Mouse (Mus musculus): ENCODE measurements around the gene Rnf217. TPM values are rescaled to one million over a fixed set of nuclear protein-coding genes. Genes with fewer than 3 reads are reported as not detected.

The Rnf217 gene
- polyA plus RNA-seq, 1 experiment = 0.46 TPM

DNA sequence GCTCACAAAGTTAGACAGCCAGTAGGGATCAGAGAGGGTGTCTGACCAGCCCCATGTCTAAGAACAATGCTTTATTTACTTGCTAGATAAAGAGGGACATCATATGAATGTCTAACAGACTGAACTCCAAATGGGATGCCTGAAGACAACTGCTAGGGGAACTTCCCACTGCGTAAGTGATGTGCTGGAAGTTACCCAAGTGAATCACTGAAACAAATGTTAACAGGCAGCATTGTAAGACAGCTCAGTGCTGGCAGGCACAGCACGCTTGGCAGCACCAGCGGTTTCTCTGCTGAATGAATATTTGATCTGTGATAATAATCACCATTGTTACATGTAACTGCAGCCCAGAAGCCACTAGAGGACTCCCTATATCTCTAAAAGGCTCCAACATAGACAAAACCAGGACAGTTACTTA lies 104.8 kb downstream of the Rnf217 start:
- DNase-seq (ENCODE audit: low read depth, low spot score) = no peak
- 58% methylated on average over 3 of the region's 3 CpGs for WGBS

DNA sequence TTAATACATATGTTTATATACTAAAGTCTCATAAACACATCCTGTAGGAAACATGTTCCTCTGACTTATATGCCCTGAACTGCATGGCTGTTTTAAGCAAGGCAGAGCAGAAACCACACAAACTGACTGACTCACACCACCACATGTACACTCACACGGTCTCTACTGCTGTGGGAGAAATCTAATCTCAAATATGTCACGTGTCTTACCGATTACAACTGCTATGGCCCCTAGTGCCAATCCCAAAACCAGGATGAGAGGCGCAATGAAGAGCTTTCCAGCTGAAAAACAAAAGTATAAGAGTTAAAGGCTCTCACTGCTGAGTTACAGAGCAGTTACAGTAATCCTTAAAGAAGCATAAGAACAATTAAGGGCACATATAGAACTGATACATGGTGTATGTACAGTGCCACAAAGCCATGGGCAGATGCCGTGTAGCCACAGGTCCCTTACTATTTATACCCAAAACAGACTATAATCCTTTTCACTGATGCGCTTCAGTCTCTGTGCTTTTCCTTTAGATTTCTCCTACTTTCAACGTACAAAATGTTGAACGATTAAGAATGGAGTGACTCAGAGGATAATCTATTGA lies 105.3 kb downstream of the Rnf217 start:
- DNase-seq (ENCODE audit: low read depth, low spot score) = no peak
- 80% methylated on average over 8 of the region's 8 CpGs for WGBS

DNA sequence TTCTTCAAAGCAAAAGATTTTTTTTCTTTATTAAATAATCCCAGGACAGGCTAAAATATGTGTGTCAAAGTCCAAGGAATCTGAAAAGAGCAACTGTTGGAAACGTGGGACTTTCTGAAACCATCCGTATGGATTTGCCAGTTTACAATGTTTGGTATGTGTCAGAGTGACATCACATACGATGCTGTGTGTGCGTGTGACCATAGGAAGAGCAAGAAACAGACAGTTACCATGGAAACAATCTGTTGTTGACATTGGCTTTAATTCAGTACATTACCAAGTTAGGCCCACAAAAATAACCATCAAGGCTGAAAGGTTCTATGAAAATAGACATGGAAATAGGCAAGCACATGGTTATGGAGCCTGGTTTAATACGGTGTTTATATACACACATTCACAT lies 107.3 kb downstream of the Rnf217 start:
- 60% methylated on average over 5 of the region's 5 CpGs for WGBS
- DNase-seq (ENCODE audit: low read depth, low spot score) = no peak

DNA sequence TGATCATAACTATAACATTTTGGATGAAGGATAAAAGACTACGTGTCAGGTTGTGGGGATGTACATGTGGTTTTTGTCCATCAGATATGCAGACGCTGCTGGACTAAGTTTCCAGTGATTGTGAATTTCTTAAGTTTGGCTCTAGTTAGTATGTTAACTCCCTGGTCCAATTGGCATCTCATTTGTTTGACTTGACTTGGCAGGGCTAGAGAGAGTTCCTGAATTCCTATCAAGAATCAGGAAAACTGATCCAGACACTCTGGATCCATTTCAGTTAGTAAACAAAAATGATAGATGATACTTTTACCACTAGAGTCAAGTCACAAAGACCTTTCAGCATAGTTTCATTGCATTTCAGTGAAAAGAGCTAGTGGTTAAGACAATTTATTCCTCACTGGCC lies 112.1 kb downstream of the Rnf217 start:
- 86% methylated on average over 2 of the region's 2 CpGs for WGBS
- no peak for DNase-seq (ENCODE audit: low read depth, low spot score)

DNA sequence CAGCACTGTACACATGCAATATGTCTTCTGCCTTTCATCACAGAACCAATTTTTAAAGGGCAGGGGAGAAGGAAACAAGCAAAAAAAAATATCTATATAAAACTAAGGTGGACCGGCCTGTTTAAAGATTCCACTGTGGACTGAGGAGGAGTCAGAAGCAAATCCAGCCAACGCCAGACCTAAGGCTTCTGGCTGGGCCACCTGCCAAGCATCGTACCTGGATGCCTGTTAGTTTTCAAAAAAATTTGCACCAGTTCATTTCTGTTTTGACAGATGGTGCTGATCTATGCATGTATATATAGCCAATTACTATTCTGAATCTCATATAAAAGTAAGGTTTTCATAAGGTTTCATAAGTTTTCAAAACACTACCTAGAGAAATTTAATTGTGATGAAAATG lies 113.2 kb downstream of the Rnf217 start:
- WGBS = 61% methylated on average over 3 of the region's 3 CpGs

DNA sequence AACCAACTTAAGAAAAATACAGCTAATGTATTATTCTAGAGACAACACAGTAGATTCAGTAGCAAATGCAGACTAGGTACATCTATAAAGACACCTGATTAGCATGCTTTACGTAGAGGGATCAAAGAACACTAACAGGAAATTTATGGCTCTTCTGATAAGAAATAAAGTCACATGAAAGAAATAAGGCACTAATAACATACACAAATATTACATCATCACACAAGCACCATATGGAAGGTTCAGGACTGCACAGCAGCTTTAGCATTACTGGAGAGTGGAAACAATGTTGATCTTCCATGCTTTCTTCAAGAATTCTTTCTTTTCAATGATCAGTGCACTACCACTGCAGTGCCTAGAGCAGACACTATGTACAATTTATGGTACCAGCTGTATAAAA lies 114.7 kb downstream of the Rnf217 start:
- DNase-seq (ENCODE audit: low read depth, low spot score) = no peak
- 76% methylated on average over 1 of the region's 1 CpGs for WGBS

More for the DNA sequence above, 113.2 kb downstream of the Rnf217 start:
- DNase-seq (ENCODE audit: low read depth, low spot score) = no peak

DNA sequence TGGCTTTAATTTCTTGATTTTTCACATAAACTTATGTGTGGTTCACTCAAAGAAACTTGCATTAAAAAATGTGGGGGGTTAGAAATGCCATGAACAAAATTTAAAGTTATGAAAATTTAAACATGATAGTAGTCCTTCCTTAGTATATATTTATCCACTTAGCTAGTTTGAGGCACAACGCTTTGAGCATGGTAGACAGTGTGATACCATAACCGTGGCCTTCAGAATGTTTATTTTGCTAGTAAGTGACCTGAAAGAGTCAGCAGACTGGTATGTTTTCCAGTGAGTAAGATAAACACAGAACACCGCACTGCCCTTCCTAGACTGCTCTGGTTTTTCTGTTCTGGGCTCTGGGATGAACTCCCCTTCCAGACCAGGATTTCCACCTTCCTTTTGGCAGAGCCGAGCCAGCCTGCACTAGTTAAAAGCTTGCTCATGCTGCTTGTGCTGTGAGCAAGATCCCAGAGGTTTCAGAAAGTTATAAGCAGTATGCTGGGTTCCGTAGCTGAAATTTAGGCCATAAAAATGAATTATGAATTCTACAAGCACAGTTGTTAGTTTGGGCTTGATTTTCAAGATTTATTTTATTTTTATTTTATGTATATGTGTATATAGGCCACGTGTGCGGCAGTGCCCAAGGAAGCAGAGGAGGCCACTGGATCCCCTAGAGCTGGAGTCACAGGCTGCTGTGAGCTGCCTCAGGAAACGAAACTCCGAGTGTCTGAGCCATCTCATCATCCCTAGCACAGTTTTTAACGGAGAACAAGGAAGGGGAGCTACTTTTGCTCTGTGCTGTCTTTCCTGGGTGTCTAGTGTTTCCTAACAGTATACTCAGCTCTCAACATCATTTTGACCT lies 141.7 kb downstream of the Rnf217 start:
- DNase-seq (ENCODE audit: low read depth, low spot score) = no peak
- 37% methylated on average over 10 of the region's 10 CpGs for WGBS

DNA sequence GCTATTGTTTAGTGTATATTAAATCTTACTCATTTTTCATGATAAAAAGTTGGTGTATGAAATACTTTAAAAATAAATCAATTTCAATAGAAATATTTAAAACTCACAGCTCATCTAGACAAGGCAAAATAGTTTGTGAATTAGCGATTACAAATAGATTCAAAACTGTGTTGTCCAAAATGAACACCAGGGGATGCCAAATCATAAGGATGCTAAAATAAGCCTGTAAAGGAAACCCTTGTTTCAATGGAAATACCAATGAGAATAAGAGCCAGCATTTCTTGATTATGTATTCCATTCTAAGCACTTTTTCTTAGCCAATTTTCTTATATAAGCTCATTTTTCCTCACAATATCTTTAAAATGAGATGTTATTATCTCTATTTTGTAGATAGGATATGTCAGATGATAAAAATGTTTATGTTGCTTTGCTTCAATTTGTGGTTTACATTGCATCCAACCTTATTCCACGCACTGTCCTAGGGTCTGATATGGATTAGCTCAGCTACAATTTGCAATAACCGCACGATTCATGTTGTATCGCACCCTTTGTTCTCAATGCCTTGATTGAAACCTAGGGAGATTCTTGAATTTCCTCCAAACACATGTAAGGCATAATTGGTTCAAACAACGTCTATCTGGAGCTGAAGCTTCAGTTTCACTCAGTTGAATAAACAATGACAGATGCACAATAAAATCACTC lies 143.0 kb downstream of the Rnf217 start:
- 74% methylated on average over 6 of the region's 6 CpGs for WGBS
- DNase-seq (ENCODE audit: low read depth, low spot score) = no peak

DNA sequence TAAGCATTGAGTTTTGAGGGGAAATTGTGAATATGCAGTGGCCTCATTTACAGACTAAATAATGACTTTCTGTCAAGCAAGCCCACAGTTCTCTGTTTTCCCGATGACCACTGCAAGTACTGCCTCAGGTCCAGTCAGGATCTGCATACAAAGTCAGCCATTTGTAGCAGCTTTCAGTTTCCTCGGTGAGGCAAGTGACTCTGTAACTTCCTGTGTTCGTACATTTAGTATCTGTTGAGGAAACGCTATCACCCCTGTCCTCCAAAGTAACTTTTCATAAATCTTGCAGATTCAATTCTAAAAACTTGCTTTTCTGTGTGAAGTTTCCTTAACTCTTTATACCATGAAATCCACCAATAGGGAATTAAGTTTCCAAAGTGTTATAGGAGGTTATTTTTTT lies 143.6 kb downstream of the Rnf217 start:
- WGBS = 58% methylated on average over 4 of the region's 4 CpGs
- no peak for DNase-seq (ENCODE audit: low read depth, low spot score)

DNA sequence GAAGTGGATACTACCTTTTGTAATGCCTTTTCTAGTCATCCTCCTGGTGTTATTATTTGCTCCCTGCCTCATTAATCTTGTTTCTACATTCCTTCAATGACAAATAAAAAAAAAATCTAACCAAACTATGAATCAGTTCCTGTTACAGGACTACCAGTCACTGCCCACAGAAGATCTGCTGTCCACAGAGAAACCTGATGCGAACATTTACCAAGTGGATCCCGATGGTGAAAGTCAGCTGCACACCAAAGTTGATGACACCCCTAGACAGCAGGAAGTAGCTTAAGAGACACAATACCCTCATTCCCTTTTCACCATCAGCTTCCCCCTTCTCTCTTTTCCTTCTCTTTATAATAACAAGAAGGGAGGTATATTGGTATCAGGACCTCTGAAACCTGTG lies 145.9 kb downstream of the Rnf217 start:
- WGBS = 89% methylated on average over 2 of the region's 2 CpGs
- no peak for DNase-seq (ENCODE audit: low read depth, low spot score)

DNA sequence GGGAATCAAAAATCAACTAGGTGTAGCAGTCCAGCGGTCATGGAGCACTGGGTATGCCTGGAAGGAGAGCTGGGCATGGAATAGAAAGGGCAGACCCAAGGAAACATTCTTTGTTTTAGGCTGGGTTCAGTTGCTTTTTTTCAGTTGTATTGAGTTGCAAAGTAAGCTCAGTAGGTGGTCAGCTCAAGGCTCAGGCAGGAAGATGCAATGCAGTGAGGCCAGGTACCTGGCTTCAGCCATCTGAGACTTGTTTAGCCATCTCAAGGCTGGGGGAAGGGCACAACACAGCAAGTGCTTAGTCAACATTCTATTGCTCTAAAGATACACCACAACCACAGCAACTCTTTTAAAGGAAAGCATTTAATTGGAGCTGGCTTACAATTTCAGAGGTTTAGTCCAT lies 152.2 kb downstream of the Rnf217 start:
- 69% methylated on average over 1 of the region's 1 CpGs for WGBS
- no peak for DNase-seq (ENCODE audit: low read depth, low spot score)

DNA sequence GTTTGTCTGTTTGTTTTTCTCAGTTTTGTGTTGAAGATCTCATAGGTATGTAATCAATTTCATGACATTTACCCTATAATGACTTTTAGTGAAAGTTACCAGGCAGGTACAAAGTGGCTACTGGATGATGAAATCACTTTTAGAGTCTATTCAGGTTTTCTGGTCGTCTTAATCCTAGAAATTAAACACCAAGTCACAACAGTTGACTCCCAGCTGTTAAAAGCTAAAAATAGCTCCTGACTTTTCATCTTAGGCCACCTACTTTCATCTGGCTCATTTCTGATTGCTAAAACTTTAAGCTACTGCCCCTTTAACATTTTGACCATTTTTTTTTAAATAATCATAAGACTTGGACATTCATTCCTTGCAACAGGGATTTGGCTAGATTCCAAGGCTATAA lies 161.9 kb downstream of the Rnf217 start:
- WGBS = 14% methylated on average over 1 of the region's 1 CpGs
- no peak for DNase-seq (ENCODE audit: low read depth, low spot score)

DNA sequence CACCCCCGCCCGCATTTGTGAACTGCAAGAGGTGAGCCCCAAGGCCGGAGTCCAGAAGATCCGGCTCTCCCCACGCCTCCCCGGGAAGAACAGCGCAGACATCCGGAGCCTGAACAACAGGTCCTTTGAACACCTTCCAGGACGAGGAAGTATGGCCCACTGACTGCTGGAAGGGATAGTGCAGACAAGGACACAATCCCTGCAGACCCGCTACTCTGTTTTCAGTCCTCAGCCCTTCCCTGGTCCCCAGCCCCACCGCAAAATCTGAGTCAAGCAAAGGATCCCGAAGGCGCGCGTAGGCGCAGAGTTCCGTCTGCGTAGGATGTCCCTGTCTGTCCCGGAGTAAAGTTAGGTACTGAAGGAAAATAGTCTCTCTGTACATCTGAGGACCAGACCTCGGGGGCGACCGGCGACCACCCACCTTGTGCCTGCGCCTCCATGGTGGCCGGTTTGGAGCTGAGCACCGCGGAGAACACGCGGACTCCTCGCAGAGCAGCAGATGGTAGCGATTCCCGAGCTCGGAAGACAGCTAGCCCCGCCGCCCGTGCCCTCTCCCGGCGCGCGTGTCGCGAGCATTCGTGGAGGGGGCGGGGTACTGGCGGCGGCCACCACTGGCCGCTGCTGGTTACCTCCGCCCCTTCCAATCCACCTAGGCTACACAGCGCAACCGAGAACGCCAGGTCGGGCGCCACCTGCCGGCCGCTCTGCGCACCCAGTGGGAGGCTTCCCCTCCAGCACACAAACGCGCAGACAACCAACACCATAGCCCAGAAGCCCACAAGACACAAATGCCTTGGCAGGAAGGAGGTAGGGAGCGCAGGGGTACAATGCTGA lies 163.5 kb downstream of the Rnf217 start, which contains the start of gene Tpd52l1:
Gene Tpd52l1 (minus strand): TSS at position 668 of the 834 bp plus-strand sequence.
- DNase-seq (ENCODE audit: low read depth, low spot score) = peak; percentile 39
- 1% methylated on average over 59 of the region's 59 CpGs for WGBS

DNA sequence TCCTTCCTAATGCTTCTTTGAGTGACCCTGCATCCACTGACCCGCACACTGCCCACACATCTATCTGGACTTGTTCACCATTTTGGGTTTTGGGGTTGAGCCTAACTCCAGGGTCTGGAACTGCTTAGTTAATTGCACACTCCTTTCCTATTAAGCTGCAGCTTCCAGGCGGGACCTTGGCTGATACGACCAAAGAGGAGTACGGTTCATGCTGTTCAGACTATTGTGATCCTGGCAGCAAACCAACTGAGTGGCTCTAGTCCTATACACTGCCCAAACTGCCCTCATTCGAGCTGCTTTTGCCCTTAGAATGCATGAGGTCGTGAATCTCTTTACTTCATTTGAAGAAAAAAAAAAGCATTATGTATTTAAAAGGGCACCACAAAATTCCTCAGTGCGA lies 164.8 kb downstream of the Rnf217 start:
- 74% methylated on average over 7 of the region's 7 CpGs for WGBS
- DNase-seq (ENCODE audit: low read depth, low spot score) = no peak

Other genes with a start within 250 kb of the Rnf217 start
- 1.9 and 2.2 TPM in 2 replicates for gene Tpd52l1, start 163.2 kb downstream of the Rnf217 start, polyA plus RNA-seq (2012; rRNA removed)

Data from large intestine, adult 2 months (tissue).